Mouse (Mus musculus) liver, embryonic 15.5 days (tissue): ENCODE results near the gene Dact3. TPM values are rescaled to one million over a fixed set of nuclear protein-coding genes. Genes with fewer than 3 reads are reported as not detected.

Source experiments
- ATAC-seq: fragments of 200-750 bp; cut with Nextera tagmentation; 2 replicates; pipeline ENCODE4 v1.8.0; 2017; ENCODE audit warnings: moderate number of reproducible peaks, mild to moderate bottlenecking, moderate library complexity; ENCODE audit not compliant: insufficient read depth
- H3K27ac ChIP-seq: fragments of 300-500 bp; sonication (generic); replicated peaks from 2 replicates; pipeline ENCODE4 v1.5.1; 2015; ENCODE audit warnings: mild to moderate bottlenecking, inconsistent platforms
- H3K27me3 ChIP-seq: fragments of 300-500 bp; sonication (generic); 2 replicates; pipeline ENCODE4 v1.6.1; 2015; ENCODE audit warnings: mild to moderate bottlenecking, inconsistent platforms
- H3K36me3 ChIP-seq: fragments of 300-500 bp; sonication (generic); replicated peaks from 2 replicates; pipeline ENCODE4 v1.6.1; 2015; ENCODE audit warnings: moderate library complexity, mild to moderate bottlenecking, inconsistent platforms
- H3K4me1 ChIP-seq: fragments of 300-500 bp; sonication (generic); replicated peaks from 2 replicates; pipeline ENCODE4 v1.6.1; 2015; ENCODE audit warnings: inconsistent platforms
- H3K4me2 ChIP-seq: fragments of 300-500 bp; sonication (generic); 2 replicates; pipeline ENCODE4 v1.6.1; 2015; ENCODE audit warnings: moderate library complexity, mild to moderate bottlenecking, inconsistent platforms
- H3K4me3 ChIP-seq: fragments of 300-500 bp; sonication (generic); replicated peaks from 2 replicates; pipeline ENCODE4 v1.5.1; 2015; ENCODE audit warnings: mild to moderate bottlenecking, inconsistent platforms
- H3K9ac ChIP-seq: fragments of 300-500 bp; sonication (generic); 2 replicates; pipeline ENCODE4 v1.6.1; 2015; ENCODE audit warnings: moderate library complexity, mild to moderate bottlenecking, inconsistent platforms
- H3K9me3 ChIP-seq: fragments of 300-500 bp; sonication (generic); replicated peaks from 2 replicates; pipeline ENCODE4 v1.6.1; 2016; ENCODE audit warnings: inconsistent platforms
- WGBS: fragments of 180-500 bp; shearing (Covaris S2); methylation state at CpG from one replicate; pipeline ENCODE4 v1.1.7; 2015; ENCODE audit warnings: mixed read lengths; ENCODE audit not compliant: insufficient replicate concordance; 5-methylcytosine and 5-hydroxymethylcytosine counted together
- polyA plus RNA-seq: library from polyadenylated mRNA; unstranded; fragments of >200 nt; fragmentation: Nextera tagmentation; extraction: Ambion mirVana; gene quantifications from 2 replicates; pipeline ENCODE4 v1.2.1, GENCODE M21; 2015

The Dact3 gene
- polyA plus RNA-seq, 1 experiment from 2014 or later, result 0.14 TPM

GRCm38 (mm10) chr7:16906889-16907559 is 31.9 kb downstream of the Dact3 start:
- no peaks in the 10 kb centered on the region for H3K9me3 ChIP-seq
- H3K4me2 ChIP-seq, result no peak overlapping the region
- no peak overlapping the region for H3K9ac ChIP-seq
- H3K4me3 ChIP-seq, result no peak overlapping the region
- H3K4me1 ChIP-seq, result peaks cover 43% of the 10 kb centered on the region
- no peak for ATAC-seq
- H3K36me3 ChIP-seq, result no peaks in the 10 kb centered on the region
- H3K27ac ChIP-seq, result no peak overlapping the region
- 80% methylated on average over 41 of the region's 41 CpGs for WGBS
- peaks cover 37% of the 10 kb centered on the region for H3K27me3 ChIP-seq

GRCm38 (mm10) chr7:16907842-16908241 is 32.7 kb downstream of the Dact3 start:
- no peak overlapping the region for H3K4me3 ChIP-seq
- H3K9me3 ChIP-seq, result no peaks in the 10 kb centered on the region
- H3K27me3 ChIP-seq, result peaks cover 37% of the 10 kb centered on the region
- peak overlapping the region; percentile 35 for H3K4me2 ChIP-seq
- no peak for ATAC-seq
- H3K4me1 ChIP-seq, result peaks cover 39% of the 10 kb centered on the region
- H3K36me3 ChIP-seq, result no peaks in the 10 kb centered on the region
- no peak overlapping the region for H3K9ac ChIP-seq
- H3K27ac ChIP-seq, result no peak overlapping the region
- 37% methylated on average over 7 of the region's 7 CpGs for WGBS

GRCm38 (mm10) chr7:16908367-16908766 is 33.2 kb downstream of the Dact3 start:
- Histone ChIP-seq H3K9me3 (no peaks in the 10 kb centered on the region), H3K27me3 (peaks cover 37% of the 10 kb centered on the region), H3K27ac (no peak overlapping the region), H3K4me2 (peak overlapping the region; percentile 35), H3K9ac (no peak overlapping the region), H3K4me3 (no peak overlapping the region), H3K36me3 (no peaks in the 10 kb centered on the region), H3K4me1 (peaks cover 37% of the 10 kb centered on the region)
- 12% methylated on average over 11 of the region's 11 CpGs for WGBS
- no peak for ATAC-seq

- 47% methylated on average over 11 of the region's 11 CpGs for WGBS
- H3K4me3 ChIP-seq, result no peak overlapping the region
- no peaks in the 10 kb centered on the region for H3K36me3 ChIP-seq
- peaks cover 33% of the 10 kb centered on the region for H3K4me1 ChIP-seq
- H3K4me2 ChIP-seq, result no peak overlapping the region
- no peak overlapping the region for H3K27ac ChIP-seq
- peaks cover 37% of the 10 kb centered on the region for H3K27me3 ChIP-seq
- no peaks in the 10 kb centered on the region for H3K9me3 ChIP-seq
- ATAC-seq, result no peak
- no peak overlapping the region for H3K9ac ChIP-seq
These were observed 33.7 kb downstream of the Dact3 start for GRCm38 (mm10) chr7:16908859-16909258.

GRCm38 (mm10) chr7:16909909-16910308 is 34.8 kb downstream of the Dact3 start:
- Histone ChIP-seq H3K27me3 (peaks cover 37% of the 10 kb centered on the region), H3K4me3 (no peak overlapping the region), H3K4me1 (peaks cover 29% of the 10 kb centered on the region), H3K27ac (no peak overlapping the region), H3K4me2 (no peak overlapping the region), H3K36me3 (peaks cover 6% of the 10 kb centered on the region), H3K9ac (no peak overlapping the region), H3K9me3 (no peaks in the 10 kb centered on the region)
- 16% methylated on average over 10 of the region's 10 CpGs for WGBS
- ATAC-seq, result no peak

GRCm38 (mm10) chr7:16911904-16912303 is 36.8 kb downstream of the Dact3 start:
- Histone ChIP-seq H3K4me1 (peaks cover 15% of the 10 kb centered on the region), H3K36me3 (peaks cover 25% of the 10 kb centered on the region), H3K4me2 (no peak overlapping the region), H3K9me3 (no peaks in the 10 kb centered on the region), H3K27ac (no peak overlapping the region), H3K4me3 (no peak overlapping the region), H3K9ac (no peak overlapping the region), H3K27me3 (peaks cover 31% of the 10 kb centered on the region)
- 74% methylated on average over 3 of the region's 3 CpGs for WGBS
- ATAC-seq, result no peak

- WGBS, result 70% methylated on average over 6 of the region's 6 CpGs
- Histone ChIP-seq H3K9me3 (no peaks in the 10 kb centered on the region), H3K36me3 (peaks cover 30% of the 10 kb centered on the region), H3K4me1 (peaks cover 13% of the 10 kb centered on the region), H3K27me3 (peaks cover 27% of the 10 kb centered on the region), H3K27ac (no peak overlapping the region), H3K9ac (no peak overlapping the region), H3K4me3 (no peak overlapping the region), H3K4me2 (no peak overlapping the region)
- no peak for ATAC-seq
These were observed 37.2 kb downstream of the Dact3 start for GRCm38 (mm10) chr7:16912360-16912759.

- H3K4me2 ChIP-seq, result no peak overlapping the region
- no peak overlapping the region for H3K4me3 ChIP-seq
- 28% methylated on average over 10 of the region's 10 CpGs for WGBS
- H3K36me3 ChIP-seq, result peaks cover 45% of the 10 kb centered on the region
- H3K27ac ChIP-seq, result no peak overlapping the region
- H3K4me1 ChIP-seq, result peaks cover 10% of the 10 kb centered on the region
- H3K9me3 ChIP-seq, result no peaks in the 10 kb centered on the region
- H3K27me3 ChIP-seq, result peaks cover 11% of the 10 kb centered on the region
- peak; percentile 36; the same call in 1 of the 2 replicates for ATAC-seq
- H3K9ac ChIP-seq, result no peak overlapping the region
These were observed 38.8 kb downstream of the Dact3 start for GRCm38 (mm10) chr7:16913806-16914452.

- peaks cover 53% of the 10 kb centered on the region for H3K36me3 ChIP-seq
- no peak overlapping the region for H3K4me3 ChIP-seq
- no peak overlapping the region for H3K4me2 ChIP-seq
- no peak overlapping the region for H3K27ac ChIP-seq
- ATAC-seq, result no peak
- peaks cover 3% of the 10 kb centered on the region for H3K27me3 ChIP-seq
- peaks cover 17% of the 10 kb centered on the region for H3K4me1 ChIP-seq
- H3K9me3 ChIP-seq, result no peaks in the 10 kb centered on the region
- no peak overlapping the region for H3K9ac ChIP-seq
- WGBS, result 80% methylated on average over 18 of the region's 18 CpGs
These were observed 39.6 kb downstream of the Dact3 start for GRCm38 (mm10) chr7:16914453-16915343.

GRCm38 (mm10) chr7:16915461-16916340 is 40.6 kb downstream of the Dact3 start:
- H3K27me3 ChIP-seq, result no peaks in the 10 kb centered on the region
- no peaks in the 10 kb centered on the region for H3K9me3 ChIP-seq
- 89% methylated on average over 32 of the region's 32 CpGs for WGBS
- no peak for ATAC-seq
- H3K36me3 ChIP-seq, result peaks cover 53% of the 10 kb centered on the region
- H3K4me1 ChIP-seq, result peaks cover 27% of the 10 kb centered on the region
- H3K9ac ChIP-seq, result no peak overlapping the region
- H3K4me3 ChIP-seq, result no peak overlapping the region
- no peak overlapping the region for H3K27ac ChIP-seq
- H3K4me2 ChIP-seq, result no peak overlapping the region
